Mouse (Mus musculus): ENCODE measurements around the gene Npas2.

- TF ChIP-seq POLR2A (IDR thresholded peaks at IDR 0.05; ENCODE audit: borderline replicate concordance, extremely low read depth, low read depth, low read length): no peak
- no peak for TF ChIP-seq CTCF (IDR thresholded peaks at IDR 0.05; ENCODE audit: insufficient read depth, low read length)
These were observed 98.5 kb downstream of the Npas2 start for GRCm38 (mm10) chr1:39292001-39292400.

All from lung, adult 2 months (tissue).